Mouse (Mus musculus): ENCODE measurements around the gene Cbx4. TPM values are rescaled to one million over a fixed set of nuclear protein-coding genes. Genes with fewer than 3 reads are reported as not detected.
A peak's percentile ranks its signal among the peaks of the same experiment; 100 is the strongest.

Cbx4 gene
- polyA plus RNA-seq, 1 experiment from 2014 or later: 4.8 TPM

DNA sequence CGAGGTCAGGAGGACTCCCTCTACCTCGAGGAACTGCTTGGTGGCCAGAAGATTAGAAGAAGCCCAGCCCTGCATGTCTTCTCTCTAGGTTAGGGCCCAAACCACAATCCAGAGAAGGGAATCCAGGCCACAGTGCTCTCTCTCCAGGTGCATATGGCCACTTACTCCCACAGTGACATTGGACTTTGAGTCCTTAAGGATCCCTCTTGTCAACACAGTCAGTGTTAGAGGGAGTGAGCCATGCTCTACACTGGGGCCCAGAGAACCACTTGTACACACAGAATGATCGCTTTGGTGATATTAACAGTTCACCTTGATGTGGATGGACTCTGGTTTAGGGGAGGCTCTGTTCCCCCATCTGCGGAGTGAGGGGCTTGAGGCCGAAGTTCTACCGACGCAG is 13.8 kb downstream of the Cbx4 start:
- Histone ChIP-seq H3K27me3 (ENCODE audit: control insufficient read depth, insufficient read depth, low read length) (no peaks in the 10 kb centered on the region), H3K4me2 (ENCODE audit: low read depth, low read length) (no peak overlapping the region), H3K4me1 (ENCODE audit: control insufficient read depth, insufficient read depth, low read length) (no peaks in the 10 kb centered on the region), H3K27ac (replicated peaks; ENCODE audit: low read depth, low read length) (no peak overlapping the region), H3K9me3 (replicated peaks; ENCODE audit: control insufficient read depth, low read length) (no peaks in the 10 kb centered on the region), H3K9ac (replicated peaks; ENCODE audit: low read length) (no peak overlapping the region), H3K36me3 (replicated peaks; ENCODE audit: control insufficient read depth, insufficient read depth, low read depth, low read length) (no peaks in the 10 kb centered on the region), H3K4me3 (ENCODE audit: low read depth, low read length) (no peak overlapping the region)
- no peak for DNase-seq (ENCODE audit: low spot score)
- 79% methylated on average over 7 of the region's 7 CpGs for WGBS
- no peak for ATAC-seq (replicated peaks; ENCODE audit: insufficient number of reproducible peaks, low FRiP score, low TSS enrichment, low read depth)

DNA sequence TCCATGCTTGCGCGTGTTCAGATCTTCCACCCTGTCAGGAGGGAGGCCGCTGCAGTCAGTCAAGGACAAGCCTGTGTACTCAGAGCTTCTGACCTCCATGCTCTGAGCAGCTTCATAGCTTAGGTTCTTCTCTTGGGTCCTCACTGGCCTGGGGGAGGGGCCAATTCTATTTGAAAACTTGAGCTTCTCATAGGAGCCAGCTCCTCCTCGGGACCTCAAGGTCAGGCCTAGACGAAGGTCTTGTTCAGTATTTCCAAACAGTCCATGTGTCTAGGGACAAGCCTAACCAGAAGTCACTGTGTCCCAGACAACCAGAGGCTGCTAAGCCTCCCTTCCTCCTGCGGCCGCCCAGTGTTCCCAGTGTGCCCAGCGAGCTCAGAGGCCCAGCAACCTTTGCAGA is 19.2 kb downstream of the Cbx4 start:
- H3K9me3 ChIP-seq (replicated peaks; ENCODE audit: control insufficient read depth, low read length): no peaks in the 10 kb centered on the region
- H3K27me3 ChIP-seq (ENCODE audit: control insufficient read depth, insufficient read depth, low read length): no peaks in the 10 kb centered on the region
- no peak overlapping the region for H3K4me3 ChIP-seq (ENCODE audit: low read depth, low read length)
- H3K4me2 ChIP-seq (ENCODE audit: low read depth, low read length): no peak overlapping the region
- DNase-seq (ENCODE audit: low spot score) (no peak), ATAC-seq (replicated peaks; ENCODE audit: insufficient number of reproducible peaks, low FRiP score, low TSS enrichment, low read depth) (no peak)
- H3K36me3 ChIP-seq (replicated peaks; ENCODE audit: control insufficient read depth, insufficient read depth, low read depth, low read length): no peaks in the 10 kb centered on the region
- WGBS: 77% methylated on average over 8 of the region's 8 CpGs
- H3K27ac ChIP-seq (replicated peaks; ENCODE audit: low read depth, low read length): no peak overlapping the region
- H3K9ac ChIP-seq (replicated peaks; ENCODE audit: low read length): no peak overlapping the region
- no peaks in the 10 kb centered on the region for H3K4me1 ChIP-seq (ENCODE audit: control insufficient read depth, insufficient read depth, low read length)

DNA sequence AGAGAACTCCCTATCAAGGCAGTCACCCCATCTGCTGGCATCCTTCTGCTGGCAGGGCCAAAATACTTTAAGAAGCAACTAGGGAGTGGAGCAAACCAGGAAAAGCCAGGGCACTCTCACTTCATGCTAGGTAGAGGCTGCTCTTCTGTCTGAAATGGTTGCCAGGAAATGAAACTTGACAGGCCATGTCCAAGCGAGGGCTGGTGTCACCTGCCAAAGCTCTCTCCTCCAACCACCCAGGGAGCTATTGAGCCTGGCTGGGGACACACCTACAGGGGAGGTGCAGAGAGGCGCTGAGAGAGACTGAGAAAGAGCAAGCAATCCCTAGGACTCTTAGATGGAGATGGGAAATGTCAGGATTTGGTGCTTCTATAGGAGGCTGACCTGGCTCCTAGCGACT is 26.8 kb downstream of the Cbx4 start:
- Histone ChIP-seq H3K27me3 (ENCODE audit: control insufficient read depth, insufficient read depth, low read length) (peaks cover 56% of the 10 kb centered on the region), H3K9ac (replicated peaks; ENCODE audit: low read length) (no peak overlapping the region), H3K4me1 (ENCODE audit: control insufficient read depth, insufficient read depth, low read length) (peaks cover 7% of the 10 kb centered on the region), H3K4me3 (ENCODE audit: low read depth, low read length) (no peak overlapping the region), H3K4me2 (ENCODE audit: low read depth, low read length) (no peak overlapping the region), H3K27ac (replicated peaks; ENCODE audit: low read depth, low read length) (no peak overlapping the region), H3K9me3 (replicated peaks; ENCODE audit: control insufficient read depth, low read length) (no peaks in the 10 kb centered on the region), H3K36me3 (replicated peaks; ENCODE audit: control insufficient read depth, insufficient read depth, low read depth, low read length) (no peaks in the 10 kb centered on the region)
- no peak for ATAC-seq (replicated peaks; ENCODE audit: insufficient number of reproducible peaks, low FRiP score, low TSS enrichment, low read depth)
- WGBS: 3% methylated on average over 3 of the region's 3 CpGs
- DNase-seq (ENCODE audit: low spot score): no peak

DNA sequence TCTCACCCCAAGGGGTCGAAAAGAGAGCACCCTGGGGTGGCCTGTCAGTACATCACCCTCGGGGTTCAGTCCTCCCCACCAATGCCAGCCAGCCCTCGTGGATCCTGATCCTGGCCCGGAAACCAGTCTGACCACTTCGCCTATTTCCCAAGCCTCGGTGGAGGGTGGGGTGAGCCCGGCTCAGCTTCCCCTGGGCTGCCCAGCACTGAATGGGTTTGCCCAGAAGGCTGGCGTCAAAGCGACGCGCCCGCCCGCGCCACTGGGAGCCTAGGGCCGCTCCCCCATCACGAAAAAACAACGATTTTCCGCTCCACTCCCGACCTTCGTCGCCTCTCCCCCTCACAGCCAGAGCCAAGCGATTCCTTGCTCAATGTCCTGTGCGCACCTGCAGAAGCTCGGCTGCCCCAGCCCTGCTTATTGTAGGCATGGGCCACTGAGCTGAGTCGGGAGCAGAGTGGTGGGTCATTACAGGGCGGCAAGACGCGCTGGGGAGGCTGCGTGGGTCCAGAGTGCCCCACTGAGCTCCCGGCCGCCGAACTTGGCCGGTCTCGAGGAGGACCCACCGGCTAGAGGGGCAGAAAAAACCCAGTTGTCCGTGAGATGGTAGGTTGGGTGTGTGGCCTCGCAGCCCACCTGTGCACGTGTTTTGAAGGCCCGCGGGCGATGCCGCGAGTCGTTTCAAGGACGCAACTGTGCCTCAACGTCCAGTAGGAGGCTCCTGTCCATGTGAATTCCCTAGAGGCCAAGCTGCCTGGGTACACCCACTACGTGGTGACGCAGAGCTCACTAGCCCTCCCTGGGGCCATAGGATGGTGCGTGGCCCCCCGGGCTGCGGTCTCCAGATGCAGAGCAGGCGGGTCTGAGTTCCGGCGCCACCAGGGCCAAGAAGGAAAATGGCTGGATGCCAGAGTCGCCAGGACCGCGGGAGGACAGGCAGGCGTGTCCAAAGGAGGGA is 27.7 kb downstream of the Cbx4 start:
- DNase-seq (ENCODE audit: low spot score) (no peak), ATAC-seq (replicated peaks; ENCODE audit: insufficient number of reproducible peaks, low FRiP score, low TSS enrichment, low read depth) (no peak)
- 2% methylated on average over 58 of the region's 58 CpGs for WGBS
- Histone ChIP-seq H3K4me3 (ENCODE audit: low read depth, low read length) (no peak overlapping the region), H3K4me2 (ENCODE audit: low read depth, low read length) (peak overlapping the region; percentile 11), H3K9me3 (replicated peaks; ENCODE audit: control insufficient read depth, low read length) (no peaks in the 10 kb centered on the region), H3K36me3 (replicated peaks; ENCODE audit: control insufficient read depth, insufficient read depth, low read depth, low read length) (no peaks in the 10 kb centered on the region), H3K27ac (replicated peaks; ENCODE audit: low read depth, low read length) (no peak overlapping the region), H3K27me3 (ENCODE audit: control insufficient read depth, insufficient read depth, low read length) (peaks cover 63% of the 10 kb centered on the region), H3K9ac (replicated peaks; ENCODE audit: low read length) (no peak overlapping the region), H3K4me1 (ENCODE audit: control insufficient read depth, insufficient read depth, low read length) (peaks cover 7% of the 10 kb centered on the region)

DNA sequence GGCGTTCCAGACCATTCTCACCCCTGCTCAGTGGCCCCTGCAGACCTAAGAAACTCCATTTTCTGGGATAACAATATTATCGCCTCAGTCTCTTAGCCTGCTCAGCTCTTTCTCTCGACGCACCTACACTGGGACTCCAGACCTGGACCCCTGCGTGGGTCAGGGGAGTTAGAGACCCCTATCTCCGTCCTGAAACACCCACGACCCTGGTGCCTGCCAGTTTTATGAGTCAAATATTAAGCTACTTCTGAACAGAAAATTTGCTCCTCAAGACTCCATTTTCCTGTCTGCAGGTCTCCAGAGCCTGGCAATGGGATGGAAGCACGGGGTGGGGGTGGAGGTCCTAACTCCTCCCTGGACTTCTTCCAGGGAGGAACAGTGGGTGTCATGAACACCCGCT is 28.7 kb downstream of the Cbx4 start:
- H3K4me3 ChIP-seq (ENCODE audit: low read depth, low read length): peak overlapping the region; percentile 59; the same call in 1 of the 2 replicates
- H3K27ac ChIP-seq (replicated peaks; ENCODE audit: low read depth, low read length): no peak overlapping the region
- WGBS: 2% methylated on average over 9 of the region's 9 CpGs
- peaks cover 12% of the 10 kb centered on the region for H3K4me1 ChIP-seq (ENCODE audit: control insufficient read depth, insufficient read depth, low read length)
- H3K9me3 ChIP-seq (replicated peaks; ENCODE audit: control insufficient read depth, low read length): no peaks in the 10 kb centered on the region
- H3K36me3 ChIP-seq (replicated peaks; ENCODE audit: control insufficient read depth, insufficient read depth, low read depth, low read length): no peaks in the 10 kb centered on the region
- H3K4me2 ChIP-seq (ENCODE audit: low read depth, low read length): peak overlapping the region; percentile 99
- peak overlapping the region; percentile 98 for H3K9ac ChIP-seq (replicated peaks; ENCODE audit: low read length)
- H3K27me3 ChIP-seq (ENCODE audit: control insufficient read depth, insufficient read depth, low read length): peaks cover 65% of the 10 kb centered on the region
- ATAC-seq (replicated peaks; ENCODE audit: insufficient number of reproducible peaks, low FRiP score, low TSS enrichment, low read depth): no peak
- no peak for DNase-seq (ENCODE audit: low spot score)

DNA sequence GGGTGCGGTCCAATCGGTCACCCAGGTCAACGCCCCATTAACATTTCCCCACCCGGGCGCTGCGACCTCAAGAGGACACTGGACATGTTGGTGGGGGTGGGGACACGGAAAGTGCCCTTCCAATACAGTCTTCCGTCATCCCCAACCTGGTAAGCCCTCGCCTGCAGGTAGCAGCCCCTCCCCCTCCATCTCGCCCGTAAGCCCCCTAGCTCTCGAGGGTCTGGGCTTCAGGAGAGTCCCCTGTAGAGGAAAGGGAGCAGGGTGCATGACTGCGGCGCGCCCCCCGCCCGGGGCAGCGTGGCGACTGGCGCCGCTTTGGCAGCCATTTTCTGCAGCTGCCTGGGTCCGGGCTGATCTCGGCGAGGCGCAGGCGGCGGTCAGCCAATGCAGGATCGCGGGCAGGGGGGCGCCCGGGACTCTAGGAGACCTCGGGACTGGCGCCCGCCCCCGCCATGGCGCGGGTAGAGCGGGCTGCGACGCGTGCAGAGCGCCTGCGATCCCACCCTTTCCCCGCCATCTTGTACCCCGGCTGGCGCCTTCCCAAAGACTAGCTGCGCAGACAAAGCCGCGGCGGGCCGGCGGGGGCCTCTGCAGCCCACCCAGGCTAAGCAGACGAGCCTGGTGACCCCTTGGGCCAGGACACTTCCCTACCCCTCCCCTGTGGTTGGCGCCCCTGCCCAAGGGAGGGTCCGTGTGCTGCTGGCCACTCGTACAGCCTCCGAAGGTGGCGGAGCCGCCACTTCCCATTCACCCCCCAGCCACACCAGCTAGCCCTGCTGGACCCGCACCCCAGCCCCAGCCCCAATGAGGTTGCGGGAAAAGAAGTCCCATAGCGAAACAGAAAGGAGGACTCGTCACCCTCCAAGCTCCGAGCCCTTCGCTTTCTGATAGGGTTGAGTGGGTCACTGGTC is 29.5 kb downstream of the Cbx4 start:
- Histone ChIP-seq H3K4me1 (ENCODE audit: control insufficient read depth, insufficient read depth, low read length) (peaks cover 12% of the 10 kb centered on the region), H3K27me3 (ENCODE audit: control insufficient read depth, insufficient read depth, low read length) (peaks cover 72% of the 10 kb centered on the region), H3K27ac (replicated peaks; ENCODE audit: low read depth, low read length) (0 out of 2 replicates have a peak overlapping the region, but pooled peaks have one; percentile 8), H3K36me3 (replicated peaks; ENCODE audit: control insufficient read depth, insufficient read depth, low read depth, low read length) (no peaks in the 10 kb centered on the region), H3K9me3 (replicated peaks; ENCODE audit: control insufficient read depth, low read length) (no peaks in the 10 kb centered on the region), H3K4me3 (ENCODE audit: low read depth, low read length) (peak overlapping the region; percentile 59), H3K4me2 (ENCODE audit: low read depth, low read length) (peak overlapping the region; percentile 99), H3K9ac (replicated peaks; ENCODE audit: low read length) (peak overlapping the region; percentile 98)
- DNase-seq (ENCODE audit: low spot score) (peak; percentile 58), ATAC-seq (replicated peaks; ENCODE audit: insufficient number of reproducible peaks, low FRiP score, low TSS enrichment, low read depth) (no peak)
- under 1% methylated on average over 49 of the region's 65 CpGs for WGBS

DNA sequence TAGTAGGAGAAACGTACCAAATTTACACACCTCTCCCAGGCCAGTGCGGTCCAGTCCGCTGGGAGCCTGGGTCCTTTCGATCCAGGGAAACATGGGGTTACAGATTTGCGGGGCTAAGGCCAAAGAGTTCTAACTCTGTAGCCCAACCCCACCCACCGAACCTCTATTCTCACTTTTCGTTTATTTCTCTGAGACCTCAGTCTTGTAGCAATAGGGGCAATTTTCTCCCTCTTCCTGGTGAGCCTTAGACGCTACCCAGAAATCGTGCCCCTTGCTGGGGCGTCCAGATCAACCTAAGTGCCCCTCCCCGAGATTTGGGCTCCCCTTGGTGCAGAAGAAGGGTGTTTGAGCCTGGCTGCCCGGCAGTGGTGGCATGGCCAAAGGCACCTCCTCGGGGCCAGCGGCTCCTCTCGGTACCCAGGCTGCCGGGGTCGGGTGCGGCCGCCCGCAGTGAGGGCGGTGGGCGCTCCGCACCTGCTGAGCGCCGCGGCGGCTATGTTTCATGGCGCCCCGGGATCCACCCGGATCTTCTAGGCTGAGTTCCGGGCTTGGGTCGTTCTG is 30.4 kb downstream of the Cbx4 start:
- 2% methylated on average over 32 of the region's 32 CpGs for WGBS
- DNase-seq (ENCODE audit: low spot score) (no peak), ATAC-seq (replicated peaks; ENCODE audit: insufficient number of reproducible peaks, low FRiP score, low TSS enrichment, low read depth) (no peak)
- H3K4me3 ChIP-seq (ENCODE audit: low read depth, low read length): peak overlapping the region; percentile 59
- H3K9me3 ChIP-seq (replicated peaks; ENCODE audit: control insufficient read depth, low read length): no peaks in the 10 kb centered on the region
- H3K4me1 ChIP-seq (ENCODE audit: control insufficient read depth, insufficient read depth, low read length): peaks cover 12% of the 10 kb centered on the region
- peak overlapping the region; percentile 99 for H3K4me2 ChIP-seq (ENCODE audit: low read depth, low read length)
- no peaks in the 10 kb centered on the region for H3K36me3 ChIP-seq (replicated peaks; ENCODE audit: control insufficient read depth, insufficient read depth, low read depth, low read length)
- no peak overlapping the region for H3K27ac ChIP-seq (replicated peaks; ENCODE audit: low read depth, low read length)
- H3K9ac ChIP-seq (replicated peaks; ENCODE audit: low read length): no peak overlapping the region; the same call in 1 of the 2 replicates
- H3K27me3 ChIP-seq (ENCODE audit: control insufficient read depth, insufficient read depth, low read length): peaks cover 81% of the 10 kb centered on the region

Measured in embryonic facial prominence, embryonic 11.5 days (tissue).